Mouse (Mus musculus) midbrain, embryonic 16.5 days (tissue): ENCODE data around the gene Golgb1. TPM values are rescaled to one million over a fixed set of nuclear protein-coding genes. Genes with fewer than 3 reads are reported as not detected.

Source experiments
- ATAC-seq: fragments of 200-750 bp; cut with Nextera tagmentation; 2 replicates; pipeline ENCODE4 v1.8.0; 2017; ENCODE audit warnings: moderate TSS enrichment
- H3K27ac ChIP-seq: fragments of 300-500 bp; sonication (generic); 2 replicates; pipeline ENCODE4 v1.5.1; 2014; ENCODE audit warnings: mild to moderate bottlenecking, low read length, mixed read lengths
- H3K27me3 ChIP-seq: fragments of 300-500 bp; sonication (generic); 2 replicates; pipeline ENCODE4 v1.6.1; 2014; ENCODE audit warnings: low read depth, low read length, mixed read lengths; ENCODE audit not compliant: control insufficient read depth, insufficient read depth
- H3K36me3 ChIP-seq: fragments of 300-500 bp; sonication (generic); 2 replicates; pipeline ENCODE4 v1.6.1; 2014; ENCODE audit warnings: mild to moderate bottlenecking, low read length, moderate library complexity, mixed read lengths; ENCODE audit not compliant: control insufficient read depth, insufficient read depth
- H3K4me1 ChIP-seq: fragments of 300-500 bp; sonication (generic); 2 replicates; pipeline ENCODE4 v1.6.1; 2014; ENCODE audit warnings: mild to moderate bottlenecking, low read length, mixed read lengths; ENCODE audit not compliant: control insufficient read depth, insufficient read depth
- H3K4me2 ChIP-seq: fragments of 300-500 bp; sonication (generic); 2 replicates; pipeline ENCODE4 v1.6.1; 2014; ENCODE audit warnings: mild to moderate bottlenecking, low read length, mixed read lengths
- H3K4me3 ChIP-seq: fragments of 300-500 bp; sonication (generic); 2 replicates; pipeline ENCODE4 v1.5.1; 2014; ENCODE audit warnings: low read depth, mild to moderate bottlenecking, low read length, moderate library complexity, mixed read lengths
- H3K9ac ChIP-seq: fragments of 300-500 bp; sonication (generic); 2 replicates; pipeline ENCODE4 v1.6.1; 2014; ENCODE audit warnings: low read depth, low read length, mixed read lengths
- H3K9me3 ChIP-seq: fragments of 300-500 bp; sonication (generic); replicated peaks from 2 replicates; pipeline ENCODE4 v1.6.1; 2014; ENCODE audit warnings: mild to moderate bottlenecking, low read length, mixed read lengths; ENCODE audit not compliant: control insufficient read depth, poor library complexity, severe bottlenecking
- WGBS: fragments of 180-500 bp; shearing (Covaris S2); extraction: QIAGEN DNeasy Blood & Tissue Kit; methylation state at CpG from one replicate; pipeline ENCODE4 v1.1.7; 2014; 5-methylcytosine and 5-hydroxymethylcytosine counted together
- polyA plus RNA-seq: library from polyadenylated mRNA; unstranded; fragments of >200 nt; fragmentation: Nextera tagmentation; extraction: Ambion mirVana; gene quantifications from 2 replicates; pipeline ENCODE4 v1.2.1, GENCODE M21; 2015

The Golgb1 gene
- polyA plus RNA-seq, 1 experiment from 2014 or later, result 75.2 TPM

DNA sequence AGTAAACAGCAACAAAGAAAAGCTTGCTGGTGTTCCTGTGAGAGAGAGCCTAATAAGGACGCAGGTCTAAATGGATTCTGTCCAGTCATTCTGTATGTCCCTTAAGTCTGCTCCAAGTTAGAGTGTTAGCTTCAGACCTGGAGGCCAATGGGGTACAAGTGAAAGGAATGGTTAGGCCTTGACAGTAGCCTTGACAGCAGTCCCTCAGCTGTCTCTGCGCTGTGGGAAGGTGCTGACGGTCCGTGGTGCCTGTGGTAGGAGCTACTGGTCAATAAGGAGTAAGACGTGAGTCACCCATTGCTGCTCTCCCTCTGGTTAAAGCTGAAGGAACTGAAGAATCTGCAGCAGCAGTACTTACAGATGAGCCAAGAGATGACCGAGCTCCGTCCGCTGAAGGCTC lies 49.4 kb downstream of the Golgb1 start:
- Histone ChIP-seq H3K27ac (no peak overlapping the region), H3K27me3 (no peaks in the 10 kb centered on the region), H3K4me3 (no peak overlapping the region), H3K4me2 (no peak overlapping the region), H3K9ac (no peak overlapping the region), H3K4me1 (no peaks in the 10 kb centered on the region), H3K9me3 (no peaks in the 10 kb centered on the region), H3K36me3 (peaks cover 25% of the 10 kb centered on the region)
- WGBS, result 93% methylated on average over 8 of the region's 8 CpGs
- ATAC-seq, result no peak

DNA sequence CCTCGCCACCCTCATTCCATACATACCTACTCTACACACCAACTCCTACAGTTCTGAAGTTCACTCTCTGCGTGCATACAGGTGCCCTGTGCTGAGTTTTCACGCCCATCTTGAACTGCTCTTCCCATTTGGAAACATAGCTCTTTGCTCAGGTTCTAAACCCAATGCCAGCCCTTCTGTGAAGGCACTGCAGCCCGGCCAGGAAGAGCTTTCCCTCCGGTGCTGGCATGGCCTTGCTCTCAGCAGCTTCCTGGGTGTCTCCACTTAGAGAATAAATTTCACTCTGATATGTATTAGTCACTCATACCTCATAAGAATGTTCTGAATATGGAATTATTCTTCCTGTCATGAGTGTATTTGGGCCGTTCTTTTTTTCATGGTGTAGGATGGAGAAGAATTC lies 50.4 kb downstream of the Golgb1 start:
- H3K4me3 ChIP-seq, result no peak overlapping the region
- H3K36me3 ChIP-seq, result peaks cover 23% of the 10 kb centered on the region
- WGBS, result 93% methylated on average over 6 of the region's 6 CpGs

DNA sequence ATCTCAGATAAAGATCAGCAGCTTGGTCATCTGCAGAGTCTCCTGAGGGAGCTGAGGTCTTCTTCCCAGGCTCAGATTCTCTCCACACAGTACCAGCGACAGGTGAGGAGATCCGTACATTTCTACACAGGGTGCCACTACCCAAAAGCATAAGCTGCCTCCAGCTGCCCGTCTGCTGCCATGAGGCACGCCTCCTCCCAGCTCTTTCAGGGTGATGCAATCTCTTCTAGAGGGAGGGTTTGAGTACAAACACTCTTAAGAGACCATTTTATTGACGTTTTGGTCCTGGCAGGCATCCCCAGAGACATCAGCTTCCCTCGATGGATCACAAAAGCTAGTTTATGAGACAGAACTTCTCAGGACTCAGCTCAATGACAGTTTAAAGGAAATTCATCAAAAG lies 50.9 kb downstream of the Golgb1 start:
- 82% methylated on average over 6 of the region's 6 CpGs for WGBS
- no peak overlapping the region for H3K27ac ChIP-seq
- H3K9me3 ChIP-seq, result no peaks in the 10 kb centered on the region
- peaks cover 23% of the 10 kb centered on the region for H3K36me3 ChIP-seq
- no peaks in the 10 kb centered on the region for H3K27me3 ChIP-seq
- no peak overlapping the region for H3K4me2 ChIP-seq
- no peaks in the 10 kb centered on the region for H3K4me1 ChIP-seq
- no peak overlapping the region for H3K4me3 ChIP-seq
- no peak for ATAC-seq
- H3K9ac ChIP-seq, result no peak overlapping the region

More for the DNA sequence above, 50.4 kb downstream of the Golgb1 start:
- no peak overlapping the region for H3K4me2 ChIP-seq
- no peak overlapping the region for H3K27ac ChIP-seq
- no peaks in the 10 kb centered on the region for H3K4me1 ChIP-seq
- H3K9ac ChIP-seq, result no peak overlapping the region
- no peaks in the 10 kb centered on the region for H3K9me3 ChIP-seq
- no peaks in the 10 kb centered on the region for H3K27me3 ChIP-seq
- ATAC-seq, result no peak

- no peak overlapping the region for H3K9ac ChIP-seq
- H3K9me3 ChIP-seq, result no peaks in the 10 kb centered on the region
- WGBS, result 94% methylated on average over 10 of the region's 10 CpGs
- no peak for ATAC-seq
- H3K27ac ChIP-seq, result no peak overlapping the region
- no peak overlapping the region for H3K4me2 ChIP-seq
- no peaks in the 10 kb centered on the region for H3K4me1 ChIP-seq
- no peak overlapping the region for H3K4me3 ChIP-seq
- no peaks in the 10 kb centered on the region for H3K27me3 ChIP-seq
- peaks cover 27% of the 10 kb centered on the region for H3K36me3 ChIP-seq
Measured at GRCm38 (mm10) chr16:36926514-36927447, 51.8 kb downstream of the Golgb1 start.

DNA sequence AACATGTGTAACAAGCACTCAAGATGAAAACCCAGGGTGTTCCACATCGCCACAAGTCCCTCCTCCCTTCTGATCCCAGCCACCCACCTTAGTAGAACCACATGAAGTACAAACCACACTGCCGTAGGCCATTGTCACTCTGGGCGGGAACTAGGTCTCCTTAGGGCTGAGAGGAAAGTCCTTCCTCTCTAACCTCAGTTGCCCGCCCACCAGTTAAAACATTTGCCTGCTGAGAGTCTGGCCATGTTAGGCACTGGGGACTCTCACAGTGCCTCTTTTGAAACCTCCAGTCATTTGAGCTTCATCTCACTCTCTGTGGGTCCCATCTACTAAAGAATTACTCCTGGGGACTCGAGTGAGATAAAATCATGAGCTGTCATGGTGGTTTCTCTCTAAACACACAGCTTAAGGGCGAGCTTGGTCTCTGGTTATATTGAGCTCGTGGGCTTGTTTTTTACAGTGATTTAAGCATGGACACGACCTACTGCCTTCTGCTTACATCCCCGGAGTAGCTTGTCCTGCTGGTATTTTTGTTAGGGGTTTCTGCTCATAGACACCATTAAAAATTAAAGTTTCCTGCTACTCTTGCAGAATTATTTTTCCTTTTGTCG lies 52.7 kb downstream of the Golgb1 start:
- H3K27me3 ChIP-seq, result no peaks in the 10 kb centered on the region
- no peaks in the 10 kb centered on the region for H3K4me1 ChIP-seq
- H3K9ac ChIP-seq, result no peak overlapping the region
- no peak overlapping the region for H3K4me2 ChIP-seq
- no peak overlapping the region for H3K4me3 ChIP-seq
- peaks cover 34% of the 10 kb centered on the region for H3K36me3 ChIP-seq
- WGBS, result 92% methylated on average over 10 of the region's 10 CpGs
- no peak overlapping the region for H3K27ac ChIP-seq
- H3K9me3 ChIP-seq, result no peaks in the 10 kb centered on the region
- no peak for ATAC-seq

DNA sequence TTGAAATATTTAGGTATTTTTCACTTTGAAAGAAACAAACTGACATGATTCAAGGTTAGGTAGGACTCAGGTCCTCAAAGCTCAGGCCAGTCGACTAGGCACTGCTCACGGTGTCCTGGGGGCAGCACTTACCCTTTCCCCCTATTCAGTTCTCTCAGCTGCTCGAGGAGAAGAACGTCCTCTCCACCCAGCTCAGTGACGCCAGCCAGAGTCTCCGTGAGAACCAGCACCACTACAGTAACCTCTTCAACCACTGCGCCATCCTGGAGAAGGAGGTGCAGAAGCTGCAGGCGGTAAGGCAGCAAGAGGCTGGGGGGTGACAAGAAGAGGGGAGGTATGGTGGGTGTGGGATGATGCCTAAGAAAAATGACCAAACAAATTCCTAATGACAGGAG lies 53.2 kb downstream of the Golgb1 start:
- H3K27ac ChIP-seq, result no peak overlapping the region
- H3K9me3 ChIP-seq, result no peaks in the 10 kb centered on the region
- peaks cover 38% of the 10 kb centered on the region for H3K36me3 ChIP-seq
- no peaks in the 10 kb centered on the region for H3K27me3 ChIP-seq
- WGBS, result 92% methylated on average over 8 of the region's 8 CpGs
- H3K4me3 ChIP-seq, result no peak overlapping the region
- H3K4me1 ChIP-seq, result no peaks in the 10 kb centered on the region
- H3K4me2 ChIP-seq, result no peak overlapping the region
- H3K9ac ChIP-seq, result no peak overlapping the region
- ATAC-seq, result no peak

DNA sequence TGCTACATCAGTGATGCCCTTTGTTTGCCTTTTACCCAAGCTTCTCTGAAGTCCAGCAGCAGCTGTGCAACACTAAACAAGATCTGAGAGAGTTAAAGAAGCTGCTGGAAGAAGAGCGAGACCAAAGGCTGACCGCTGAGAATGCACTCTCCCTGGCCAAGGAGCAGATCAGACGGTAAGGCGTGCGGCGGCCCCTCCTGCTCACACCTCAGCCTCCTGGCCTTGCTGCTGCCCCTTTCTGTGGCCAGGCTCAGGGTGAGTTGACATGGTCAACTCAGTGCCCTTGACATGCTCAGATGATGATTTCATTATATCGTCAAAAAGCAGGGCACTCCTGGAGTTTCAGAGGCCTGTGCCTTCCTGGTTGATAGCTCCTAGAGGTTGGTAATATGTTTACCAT lies 54.3 kb downstream of the Golgb1 start:
- Histone ChIP-seq H3K4me3 (no peak overlapping the region), H3K4me1 (no peaks in the 10 kb centered on the region), H3K27ac (no peak overlapping the region), H3K9ac (no peak overlapping the region), H3K36me3 (peaks cover 39% of the 10 kb centered on the region), H3K4me2 (no peak overlapping the region), H3K27me3 (no peaks in the 10 kb centered on the region), H3K9me3 (no peaks in the 10 kb centered on the region)
- ATAC-seq, result no peak
- WGBS, result 99% methylated on average over 7 of the region's 7 CpGs

DNA sequence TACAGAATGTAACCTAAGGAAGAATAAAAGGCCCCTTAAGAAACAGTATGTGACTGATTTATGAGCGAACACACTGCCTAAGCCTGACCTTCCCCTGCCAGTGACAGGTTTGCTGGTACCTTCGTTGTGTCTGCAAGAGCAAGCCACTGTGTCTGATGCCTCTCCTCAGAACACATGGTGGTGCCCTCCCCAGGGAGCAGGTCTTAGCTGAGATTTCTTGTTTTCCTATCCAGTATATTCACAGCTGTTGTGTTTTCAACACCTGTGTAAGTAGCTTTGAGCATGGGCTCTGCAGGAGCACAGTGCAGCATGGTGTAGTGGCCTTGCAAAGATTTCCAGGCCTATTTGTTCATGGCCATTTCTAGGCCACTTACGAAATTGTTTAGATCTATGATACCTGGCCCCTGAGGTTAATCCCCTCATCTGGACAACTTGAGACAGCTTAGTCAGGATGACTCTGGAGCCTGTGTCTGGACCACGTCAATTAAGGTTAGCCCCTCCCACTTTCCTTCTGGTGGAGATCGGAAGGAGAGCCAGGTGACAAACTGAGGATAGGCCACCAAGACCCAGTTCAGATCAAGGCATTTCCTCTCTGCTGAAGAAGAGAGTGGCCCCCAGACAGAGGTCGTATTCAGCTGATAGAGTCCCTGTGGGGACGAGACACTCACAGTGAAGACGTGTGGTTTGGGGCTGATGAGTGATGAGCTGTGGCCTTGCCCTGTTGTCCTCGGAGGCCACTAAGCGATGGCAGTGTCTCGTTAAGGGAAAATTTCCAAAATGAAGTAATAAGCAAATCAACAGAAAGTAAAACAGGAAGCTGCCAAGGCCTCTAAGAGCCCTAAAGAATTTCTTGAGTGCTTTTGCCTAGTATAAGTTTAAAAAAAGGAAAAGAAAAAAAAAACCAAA lies 55.5 kb downstream of the Golgb1 start:
- Histone ChIP-seq H3K9me3 (no peaks in the 10 kb centered on the region), H3K27ac (no peak overlapping the region), H3K4me2 (no peak overlapping the region), H3K9ac (no peak overlapping the region), H3K4me1 (no peaks in the 10 kb centered on the region), H3K27me3 (no peaks in the 10 kb centered on the region), H3K4me3 (no peak overlapping the region), H3K36me3 (peaks cover 39% of the 10 kb centered on the region)
- 86% methylated on average over 11 of the region's 11 CpGs for WGBS
- ATAC-seq, result no peak
